Mouse (Mus musculus) induced T-regulatory cell, adult 2 months (primary cell): ENCODE measurements around the gene Pfkfb3.

Experiments
- DNase-seq: peaks from one replicate; pipeline ENCODE4 v3.0.0-alpha.2; 2012; ENCODE audit warnings: low read depth

The Pfkfb3 gene

DNA sequence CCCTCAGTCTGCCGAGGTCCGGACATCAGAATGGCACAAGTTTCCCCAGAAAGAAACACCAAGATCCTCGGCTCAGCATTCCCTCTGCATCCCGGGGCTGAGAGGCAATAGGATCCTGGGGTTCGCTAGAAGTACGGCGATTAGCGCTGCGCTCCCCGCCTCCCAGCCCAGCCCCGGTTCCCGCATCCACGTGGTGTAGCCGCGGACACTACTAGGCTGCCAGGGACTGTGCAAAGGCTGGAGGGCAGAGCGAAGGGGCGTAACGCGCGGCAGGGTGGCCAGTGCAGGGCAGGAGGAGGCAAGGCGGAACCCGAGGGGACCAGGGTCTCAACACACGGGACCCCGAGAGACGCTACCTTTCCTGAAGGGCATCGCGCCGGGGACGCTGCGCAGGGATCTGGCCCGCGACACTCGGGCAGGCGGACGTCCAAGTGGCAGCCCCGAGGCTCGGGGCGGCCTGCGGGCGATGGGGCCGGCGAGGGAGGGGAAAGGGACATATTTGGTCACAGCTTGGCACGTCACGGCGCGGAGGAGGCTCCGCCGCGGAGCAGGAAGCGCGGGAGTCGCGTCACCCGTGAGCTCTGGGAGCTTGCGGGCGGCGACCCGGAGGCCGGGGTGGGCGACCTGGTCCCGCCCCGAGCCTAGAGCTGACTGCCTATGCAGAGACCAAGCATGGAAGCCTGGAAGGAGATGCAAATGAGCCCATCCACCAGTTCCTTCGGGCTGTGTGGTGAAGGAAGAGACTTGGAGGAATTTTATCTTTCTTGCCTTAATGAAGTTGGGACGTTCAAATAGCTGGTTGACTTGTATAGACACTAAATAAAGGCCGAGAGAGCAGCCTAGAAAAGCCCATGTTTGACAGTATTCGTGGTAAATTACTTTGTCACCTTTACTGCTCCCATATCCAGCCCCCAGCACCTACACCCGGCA is at the start of gene Pfkfb3:
Gene Pfkfb3, minus strand, starts transcription at position 607 of the 930 bp plus-strand sequence.
- peak; percentile 92 for DNase-seq

DNA sequence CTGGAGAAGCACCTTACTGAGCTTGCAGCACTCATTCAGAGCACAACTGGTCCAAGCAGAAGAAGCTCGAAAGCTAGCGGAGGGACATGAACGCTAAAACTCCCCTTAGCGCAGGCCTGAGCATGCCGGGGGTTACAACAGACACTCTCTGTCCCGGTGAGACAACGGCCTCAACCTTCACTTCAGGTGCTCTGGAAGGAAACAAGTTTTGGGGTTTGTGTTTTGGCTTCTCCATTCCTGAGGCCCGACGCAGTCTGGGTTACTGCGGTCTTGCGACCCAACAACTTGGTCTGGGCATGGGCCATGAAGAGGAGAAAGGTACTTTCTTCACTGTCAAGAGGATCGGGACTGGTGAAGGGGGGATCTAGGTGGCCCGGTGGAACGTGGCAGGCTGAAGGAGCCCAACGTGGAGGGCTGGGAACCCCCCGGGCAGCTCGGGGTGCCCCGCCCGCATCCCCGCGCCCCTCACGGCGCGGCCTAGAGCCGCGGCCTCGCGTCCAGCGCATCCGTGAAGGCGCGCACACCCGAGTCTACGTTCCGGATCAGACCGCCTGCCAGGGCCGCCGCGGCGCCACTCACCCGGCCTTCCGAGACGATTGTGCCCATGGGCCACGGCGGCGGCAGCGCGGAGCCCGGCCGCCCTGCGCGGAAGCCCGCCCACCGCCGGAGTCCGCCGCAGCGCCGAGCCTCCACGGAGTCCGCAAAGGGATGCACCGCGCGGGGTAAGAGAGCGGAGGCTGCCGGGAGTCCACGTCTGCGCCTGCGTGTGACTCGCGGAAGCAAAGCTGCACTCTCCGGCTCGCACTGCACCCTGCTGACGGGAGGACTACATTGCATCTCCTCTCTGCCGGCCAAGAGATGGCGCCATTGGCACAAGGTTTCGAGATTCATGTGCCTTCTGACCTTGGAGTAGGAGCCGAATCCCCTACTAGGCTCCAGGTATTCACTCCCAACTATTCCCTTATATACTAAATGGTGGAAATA is 48.9 kb upstream of the Pfkfb3 start:
- DNase-seq = peak; percentile 98

- no peak for DNase-seq
Measured at GRCm38 (mm10) chr2:11601795-11602194, 47.9 kb upstream of the Pfkfb3 start.

- DNase-seq = no peak
Measured at GRCm38 (mm10) chr2:11597906-11598305, 44.0 kb upstream of the Pfkfb3 start.

- no peak for DNase-seq
Measured at GRCm38 (mm10) chr2:11596690-11597089, 42.8 kb upstream of the Pfkfb3 start.

DNA sequence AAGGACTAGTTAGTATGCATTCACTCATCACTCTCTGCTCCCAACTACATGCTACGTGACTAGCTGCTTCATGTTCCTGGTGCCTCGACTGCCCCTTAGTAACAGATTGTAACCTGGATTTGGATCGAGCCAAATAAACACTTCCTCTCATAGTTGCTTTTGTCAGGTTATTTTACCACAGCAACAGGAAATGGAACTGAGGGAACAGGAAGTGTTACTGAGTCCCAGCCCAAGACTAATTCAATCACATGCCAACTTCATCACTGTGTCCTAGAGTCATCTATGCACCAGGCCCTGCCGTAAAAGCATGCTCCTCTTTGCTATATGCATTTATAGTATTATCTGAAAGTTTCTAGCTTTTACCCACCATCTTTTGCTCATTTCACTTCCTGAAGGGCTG is 34.1 kb upstream of the Pfkfb3 start:
- DNase-seq = no peak

DNA sequence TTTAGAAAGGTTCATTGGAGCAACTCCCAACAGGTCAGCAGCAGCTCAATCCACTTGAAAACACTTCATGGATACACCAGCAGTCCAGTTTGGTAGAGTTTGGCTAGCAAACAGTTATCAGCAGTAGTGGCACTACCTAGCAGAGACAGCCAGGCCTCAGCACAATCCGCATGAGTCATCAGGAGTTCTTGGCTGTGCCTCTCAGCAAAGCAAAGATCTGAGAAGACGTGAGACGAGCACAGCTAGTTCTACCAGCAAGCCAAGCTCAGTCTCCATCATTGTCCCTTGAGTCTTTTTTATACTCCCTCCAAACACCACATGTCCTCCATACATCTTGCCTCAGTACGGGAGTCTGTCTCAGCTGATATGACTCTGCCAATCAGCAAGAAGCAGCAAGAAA is 25.5 kb upstream of the Pfkfb3 start:
- no peak for DNase-seq

DNA sequence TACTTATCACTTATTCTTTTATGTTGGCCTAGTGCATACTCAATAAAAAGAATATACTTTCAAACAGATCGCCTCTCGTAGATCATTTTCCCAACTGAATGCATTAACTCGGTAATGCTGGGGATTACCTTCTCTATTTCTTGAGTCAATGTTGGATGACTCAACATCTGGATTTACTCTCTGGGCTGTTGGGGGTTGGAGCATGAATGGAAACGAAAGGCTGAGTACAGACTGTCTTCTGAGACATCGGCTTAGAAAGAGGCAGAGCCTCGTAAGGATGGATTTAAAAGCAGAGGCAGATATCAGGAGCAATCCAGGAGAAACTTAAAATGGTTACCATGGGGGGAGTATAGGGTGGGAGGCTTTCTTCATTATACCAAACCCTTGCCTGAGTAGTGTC is 24.3 kb upstream of the Pfkfb3 start:
- DNase-seq = no peak

DNA sequence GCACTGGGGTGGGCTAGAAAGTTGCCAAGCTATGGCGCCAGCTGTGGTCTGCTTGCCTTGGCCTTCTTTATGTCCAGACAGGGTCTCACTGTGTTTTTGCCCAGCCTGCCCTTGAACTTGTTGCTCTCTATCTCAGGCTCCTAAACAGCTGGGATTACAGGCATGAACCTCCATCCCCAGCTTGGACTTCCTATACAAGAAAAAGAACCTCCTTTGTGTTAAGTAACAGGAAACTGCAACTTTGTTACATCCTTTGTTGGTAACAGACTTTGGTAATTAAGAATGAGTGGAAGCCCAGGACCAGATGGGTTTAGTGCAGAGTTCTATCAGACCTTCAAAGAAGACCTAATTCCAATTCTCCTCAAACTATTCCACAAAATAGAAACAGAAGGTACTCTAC is 19.8 kb upstream of the Pfkfb3 start:
- DNase-seq = no peak

- DNase-seq = no peak
Measured at GRCm38 (mm10) chr2:11571004-11571535, 17.2 kb upstream of the Pfkfb3 start.

DNA sequence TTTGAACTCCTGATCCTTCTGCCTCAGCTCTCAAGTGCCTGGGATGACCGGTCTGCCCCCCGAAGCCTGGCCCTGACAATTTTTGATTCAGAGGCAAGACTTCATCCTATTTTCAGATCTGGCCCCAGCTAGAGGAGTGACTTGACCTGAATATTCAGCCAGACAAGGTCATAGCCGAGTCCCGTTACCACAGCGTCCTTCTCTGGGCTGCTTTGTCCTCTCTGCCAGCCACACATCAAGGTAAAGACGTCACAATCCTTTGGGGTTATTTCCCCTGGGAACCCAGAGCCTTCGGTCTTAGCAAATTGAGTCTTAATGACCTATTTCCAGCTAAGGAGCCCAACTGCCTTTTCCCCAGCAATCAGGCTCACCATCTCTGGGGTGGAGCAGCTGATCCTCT is 14.6 kb upstream of the Pfkfb3 start:
- DNase-seq = no peak

- peak; percentile 84 for DNase-seq
Measured at GRCm38 (mm10) chr2:11567781-11568362, 14.0 kb upstream of the Pfkfb3 start.

DNA sequence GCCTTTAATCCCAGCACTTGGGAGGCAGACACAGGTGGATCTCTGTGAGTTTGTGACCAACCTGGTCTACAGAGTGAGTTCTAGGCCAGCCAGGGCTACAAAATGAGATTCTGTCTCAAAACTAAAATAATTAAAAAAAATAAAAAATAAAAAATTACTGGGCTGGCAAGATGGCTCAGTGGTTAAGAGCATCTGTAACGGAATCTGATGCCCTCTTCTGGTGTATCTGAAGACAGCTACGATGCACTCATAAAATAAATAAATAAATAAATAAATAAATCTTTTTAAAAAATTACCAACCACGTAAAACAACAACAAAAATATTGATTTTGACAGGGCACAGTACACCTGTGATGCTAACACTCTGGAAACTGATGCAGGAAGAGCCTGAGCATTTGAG is 13.0 kb upstream of the Pfkfb3 start:
- no peak for DNase-seq

DNA sequence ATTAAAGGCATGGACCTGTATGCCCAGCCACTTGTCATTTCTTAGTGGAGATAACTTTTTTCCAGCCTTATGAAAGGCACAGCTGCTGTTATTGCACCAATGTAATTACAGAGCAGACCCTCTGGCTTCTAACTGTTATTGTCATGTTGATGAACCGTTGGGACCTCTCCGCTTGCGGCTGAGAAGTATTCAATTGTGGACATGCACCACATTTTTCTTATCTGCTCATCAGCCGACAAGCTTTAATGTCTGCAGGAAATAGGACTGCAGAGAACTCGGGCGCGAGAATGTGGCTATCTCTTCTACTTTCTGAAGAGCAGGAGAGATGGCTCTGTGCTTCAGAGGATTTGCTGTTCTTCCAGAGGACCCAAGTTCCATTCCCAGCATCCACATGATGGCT is 12.4 kb upstream of the Pfkfb3 start:
- DNase-seq = no peak

DNA sequence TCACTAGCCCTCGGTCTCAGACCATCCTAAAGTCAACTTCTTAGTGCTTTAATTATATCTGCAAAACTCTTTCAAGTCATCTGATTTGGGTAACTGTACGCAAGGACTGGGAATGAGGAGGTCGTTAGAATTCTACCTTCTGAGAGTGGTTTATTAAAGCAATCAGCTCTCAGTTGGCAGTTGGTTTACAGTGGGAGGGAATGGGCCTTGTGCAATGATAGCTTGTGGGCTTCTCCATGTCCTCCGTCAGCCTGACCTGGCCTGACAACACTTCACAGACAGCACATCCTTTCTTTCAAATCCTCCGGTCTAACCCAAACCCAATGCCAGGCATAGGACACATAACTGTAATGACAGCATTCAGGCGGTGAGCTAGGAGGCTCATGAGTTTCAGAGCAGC is 10.9 kb upstream of the Pfkfb3 start:
- no peak for DNase-seq

- no peak for DNase-seq
Measured at GRCm38 (mm10) chr2:11563256-11563655, 9.4 kb upstream of the Pfkfb3 start.

GRCm38 (mm10) chr2:11558654-11559053 is 4.8 kb upstream of the Pfkfb3 start:
- no peak for DNase-seq

- no peak for DNase-seq
Measured at GRCm38 (mm10) chr2:11557244-11557643, 3.4 kb upstream of the Pfkfb3 start.

DNA sequence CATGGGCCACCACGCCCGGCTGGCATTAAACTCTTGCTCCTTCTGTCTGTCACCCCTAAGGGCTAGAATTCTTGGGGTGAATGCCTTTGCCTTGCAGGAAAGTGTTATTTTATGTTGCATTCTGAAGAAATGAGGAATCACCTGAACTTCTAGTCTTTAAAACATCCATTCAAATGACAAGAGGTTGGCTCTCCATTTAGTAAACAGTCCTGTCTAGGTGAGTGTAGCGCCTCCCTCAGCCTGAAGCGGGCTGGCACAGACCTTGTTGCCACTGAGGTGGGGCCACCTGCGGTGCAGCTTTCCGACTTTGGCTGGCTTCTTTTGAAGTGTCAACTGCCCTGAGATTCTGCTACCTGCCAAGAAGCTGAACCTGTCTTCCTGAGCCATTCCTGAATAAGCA is 1.4 kb upstream of the Pfkfb3 start:
- no peak for DNase-seq

DNA sequence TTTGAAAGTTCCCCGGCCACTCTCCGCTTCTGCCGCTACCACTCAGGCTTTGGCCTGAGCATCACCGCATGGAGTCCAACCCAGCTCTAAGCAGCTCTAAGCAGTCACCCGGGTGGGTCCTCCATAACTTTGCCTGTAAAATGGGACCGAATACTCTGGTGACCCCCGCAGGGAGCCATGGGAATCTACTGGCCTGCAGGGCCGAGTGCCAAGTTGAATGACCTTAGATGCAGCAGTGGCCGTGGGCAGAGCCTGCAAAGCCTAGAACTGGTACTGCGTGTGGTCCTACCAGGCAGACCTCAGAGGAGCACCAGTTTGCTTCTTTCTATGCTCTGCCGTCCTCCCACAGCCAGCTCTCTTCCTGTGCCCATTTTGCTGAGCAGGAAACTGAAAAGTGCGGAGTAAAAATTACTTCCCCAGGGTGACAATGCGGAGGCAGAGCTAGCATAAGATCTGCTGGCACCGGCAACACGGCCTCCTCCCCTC is 868 bp downstream of the Pfkfb3 start:
- DNase-seq = peak; percentile 77

GRCm38 (mm10) chr2:11552297-11552821 is 1.5 kb downstream of the Pfkfb3 start:
- DNase-seq = peak; percentile 64

- no peak for DNase-seq
Measured at GRCm38 (mm10) chr2:11551726-11552125, 2.2 kb downstream of the Pfkfb3 start.
